Mouse (Mus musculus): ENCODE measurements around the gene Cyth1.

Gene Cyth1

DNA sequence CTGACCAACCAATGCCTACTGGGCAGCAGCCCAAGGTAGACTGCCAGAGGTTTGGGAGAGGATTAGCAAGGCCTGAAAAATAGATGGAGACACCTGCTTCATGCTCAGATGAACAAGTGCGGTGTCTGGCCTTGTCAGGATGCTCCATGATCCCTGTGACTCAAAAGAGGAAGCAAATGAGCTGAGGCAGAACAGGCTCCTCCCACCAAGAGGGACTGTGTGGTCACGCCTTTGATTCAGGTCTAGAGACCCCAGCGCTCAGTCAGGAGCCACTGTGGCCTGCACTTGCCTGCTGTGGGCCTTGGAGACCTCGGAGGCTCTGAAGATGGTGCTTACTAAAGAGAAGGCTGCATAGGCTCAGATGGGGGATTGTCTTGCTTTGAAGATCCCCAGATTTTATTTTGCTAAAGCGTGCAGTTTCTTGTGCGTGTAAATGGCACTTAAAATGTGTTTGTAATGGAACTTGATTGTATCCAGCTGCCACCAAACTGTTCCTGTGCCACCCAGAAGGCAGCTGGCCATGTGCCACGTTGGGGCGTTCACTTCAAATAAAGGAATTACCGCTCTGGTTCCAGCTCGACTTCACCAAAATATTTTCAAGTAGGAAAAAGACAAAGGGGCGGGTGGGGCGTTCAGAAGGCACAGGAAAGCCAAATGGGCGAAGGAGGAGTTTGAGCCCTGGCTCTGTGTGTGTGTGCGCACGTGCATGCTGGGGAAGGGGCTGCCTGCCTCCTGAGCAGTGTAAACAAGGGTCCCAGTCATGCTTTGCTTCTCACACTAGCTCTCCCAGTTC is 6.0 kb upstream of the Cyth1 start:
- in situ Hi-C loops (cut with MboI; ENCODE audit: low sequenced_read_pairs), result no loop called here

DNA sequence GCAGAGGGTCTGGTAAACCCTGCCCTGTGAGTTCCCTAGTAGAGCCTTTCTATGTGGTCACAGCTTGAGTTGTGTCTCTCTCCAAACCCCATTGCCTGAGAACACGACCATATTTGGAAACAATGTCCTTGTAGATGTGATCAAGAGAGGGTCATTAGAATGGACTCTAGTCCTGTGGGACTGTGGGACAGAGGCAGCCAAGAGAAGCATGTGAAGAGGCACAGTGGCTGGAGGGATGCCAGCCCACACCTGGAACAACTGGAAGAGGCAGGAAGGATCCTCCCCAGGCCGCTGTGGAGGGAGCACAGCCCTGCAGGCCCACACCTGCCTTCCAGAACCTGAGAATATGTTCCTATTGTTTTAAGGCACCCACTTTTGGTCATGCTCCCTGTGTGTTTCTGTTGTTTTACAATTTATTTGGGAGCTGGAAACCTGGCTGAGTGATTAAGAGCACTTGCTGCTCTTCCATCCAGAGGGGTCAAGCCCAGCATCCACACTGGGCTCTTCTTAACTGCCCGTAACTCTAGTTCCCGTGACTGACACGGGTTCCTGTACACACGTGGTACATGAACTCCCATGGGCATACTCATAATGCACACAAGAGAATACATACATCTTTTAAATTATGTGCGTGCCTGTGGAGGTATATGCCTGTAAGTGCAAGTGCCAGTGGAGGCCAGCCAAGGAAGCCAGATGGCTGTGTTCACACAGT is 5.2 kb upstream of the Cyth1 start:
- in situ Hi-C loops (cut with MboI; ENCODE audit: low sequenced_read_pairs), result no loop called here

DNA sequence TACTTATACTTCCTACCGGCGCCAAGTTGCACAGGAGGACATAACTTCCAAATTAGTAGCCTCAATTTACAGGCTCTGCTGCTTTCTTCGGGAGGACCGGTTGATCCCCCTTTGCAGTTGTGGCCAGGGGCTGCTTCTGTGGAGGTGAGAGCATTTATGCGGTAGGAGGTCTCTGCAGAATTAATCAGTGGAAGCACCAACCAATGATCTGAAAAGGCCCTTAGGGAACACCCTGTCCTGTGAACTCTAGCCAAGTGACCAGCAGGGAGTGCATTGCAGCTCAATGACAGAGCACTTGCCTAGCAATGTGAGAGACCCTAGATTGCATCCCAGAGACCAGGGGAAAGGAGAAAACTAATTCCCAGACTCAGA is 606 bp upstream of the Cyth1 start:
- in situ Hi-C loops (cut with MboI; ENCODE audit: low sequenced_read_pairs), result no loop called here

DNA sequence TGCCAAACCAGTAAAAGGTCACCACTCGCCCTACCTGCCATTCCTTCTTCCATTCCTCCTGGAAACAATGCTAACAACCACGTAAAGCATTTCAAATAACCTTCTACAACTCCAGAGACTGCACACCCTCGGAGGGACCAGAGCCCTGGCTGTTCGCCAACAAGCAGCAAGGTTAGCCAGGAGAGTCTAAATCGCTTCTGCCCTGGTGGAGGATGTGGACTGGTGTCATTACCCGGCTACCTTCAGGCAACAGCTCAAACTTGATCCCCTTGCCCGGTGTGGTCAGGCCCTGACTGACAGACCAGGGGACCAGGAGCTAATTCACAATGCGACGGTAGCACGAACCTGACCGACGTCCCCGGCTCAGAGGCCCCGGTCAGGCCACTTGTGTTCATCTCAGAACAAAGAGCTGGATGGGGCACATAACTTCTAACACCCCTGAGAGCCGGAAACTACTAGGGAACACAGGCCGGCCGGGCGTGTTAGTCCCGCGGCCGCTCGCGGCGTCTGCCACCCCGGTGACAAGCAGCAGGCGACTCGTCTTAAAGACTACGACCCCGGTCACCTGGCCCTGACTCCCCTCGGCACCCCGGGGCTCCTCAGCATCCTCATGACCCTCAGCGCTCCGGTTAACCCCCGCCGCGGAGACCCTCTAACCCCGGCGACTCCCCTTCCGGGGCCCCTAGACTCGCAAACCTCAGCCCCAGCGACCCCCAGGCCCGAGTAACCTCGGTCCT is 865 bp downstream of the Cyth1 start:
- in situ Hi-C loops (cut with MboI; ENCODE audit: low sequenced_read_pairs), result no loop called here

DNA sequence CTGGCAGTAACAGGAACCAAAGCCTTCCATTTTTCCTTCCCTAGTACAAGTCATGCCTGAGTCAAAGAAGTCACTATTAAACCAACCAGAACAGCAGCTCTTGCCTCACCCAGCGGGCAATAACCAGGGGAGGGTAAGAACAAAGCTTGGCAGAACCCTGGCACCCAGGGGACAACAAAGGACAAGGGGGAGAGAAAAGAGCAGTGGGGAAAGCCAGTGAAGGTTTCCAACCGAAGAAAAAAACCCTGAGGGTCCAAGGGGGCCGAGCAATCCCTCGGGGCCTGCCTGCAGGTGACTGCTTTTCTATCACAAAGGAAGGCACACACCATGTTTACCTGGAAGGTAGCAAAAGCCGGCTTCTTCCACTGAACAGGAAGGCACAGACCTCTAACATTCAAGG is 1.7 kb downstream of the Cyth1 start:
- in situ Hi-C loops (cut with MboI; ENCODE audit: low sequenced_read_pairs), result no loop called here

- in situ Hi-C loops (cut with MboI; ENCODE audit: low sequenced_read_pairs), result no loop called here
Observed at GRCm38 (mm10) chr11:118245130-118245529, 3.3 kb downstream of the Cyth1 start.

DNA sequence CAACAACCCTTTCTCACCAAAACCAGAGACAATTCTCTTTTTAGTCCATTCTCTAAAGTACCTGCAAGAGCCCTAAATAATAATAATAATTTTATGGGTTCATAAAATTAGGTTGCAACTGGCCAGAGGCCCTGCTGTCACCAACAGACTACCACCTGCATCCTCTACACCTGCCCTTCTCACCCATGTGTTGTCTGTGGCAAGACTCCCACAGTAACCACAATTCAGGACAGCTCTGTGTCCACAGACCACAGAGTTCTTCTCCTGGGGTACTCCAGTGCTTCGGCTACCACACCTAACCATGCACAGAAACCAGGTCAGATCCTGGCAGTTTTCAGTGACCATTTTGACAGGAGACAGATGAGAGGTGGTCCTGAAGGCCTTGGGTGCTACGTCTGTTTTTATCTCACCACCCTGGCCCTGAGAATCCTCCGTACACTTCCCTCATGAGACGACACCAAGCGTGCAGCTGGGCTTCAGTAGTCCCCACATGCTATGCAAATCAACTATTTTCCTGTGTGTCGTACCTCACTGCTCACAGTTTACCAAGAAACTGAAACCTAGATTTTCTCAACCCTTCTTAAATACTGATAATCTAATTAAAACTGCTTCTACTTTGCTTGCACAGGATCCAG is 4.6 kb downstream of the Cyth1 start:
- in situ Hi-C loops (cut with MboI; ENCODE audit: low sequenced_read_pairs), result no loop called here

DNA sequence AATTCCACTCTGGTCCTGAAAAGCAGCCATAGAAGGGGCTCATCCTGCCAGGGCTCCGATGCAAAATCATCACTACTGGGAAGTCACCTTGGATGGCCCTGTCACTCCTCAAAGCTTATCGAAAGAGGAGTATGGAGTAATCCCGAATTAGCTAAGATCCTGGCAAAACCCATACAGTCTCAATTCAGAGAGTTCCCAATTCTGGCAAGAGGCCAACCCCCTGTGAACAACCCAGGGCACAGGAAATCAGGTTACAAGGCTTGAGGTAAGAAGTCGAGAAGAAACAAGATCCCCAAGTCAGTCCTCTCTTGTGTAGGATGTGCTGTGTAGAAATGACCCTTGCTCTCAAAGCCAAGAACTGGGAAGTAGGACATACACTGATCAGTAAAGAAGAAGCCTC is 5.9 kb downstream of the Cyth1 start:
- in situ Hi-C loops (cut with MboI; ENCODE audit: low sequenced_read_pairs), result no loop called here

GRCm38 (mm10) chr11:118240388-118240787 is 8.0 kb downstream of the Cyth1 start:
- in situ Hi-C loops (cut with MboI; ENCODE audit: low sequenced_read_pairs), result no loop called here

GRCm38 (mm10) chr11:118239281-118240198 is 8.9 kb downstream of the Cyth1 start:
- in situ Hi-C loops (cut with MboI; ENCODE audit: low sequenced_read_pairs), result no loop called here

DNA sequence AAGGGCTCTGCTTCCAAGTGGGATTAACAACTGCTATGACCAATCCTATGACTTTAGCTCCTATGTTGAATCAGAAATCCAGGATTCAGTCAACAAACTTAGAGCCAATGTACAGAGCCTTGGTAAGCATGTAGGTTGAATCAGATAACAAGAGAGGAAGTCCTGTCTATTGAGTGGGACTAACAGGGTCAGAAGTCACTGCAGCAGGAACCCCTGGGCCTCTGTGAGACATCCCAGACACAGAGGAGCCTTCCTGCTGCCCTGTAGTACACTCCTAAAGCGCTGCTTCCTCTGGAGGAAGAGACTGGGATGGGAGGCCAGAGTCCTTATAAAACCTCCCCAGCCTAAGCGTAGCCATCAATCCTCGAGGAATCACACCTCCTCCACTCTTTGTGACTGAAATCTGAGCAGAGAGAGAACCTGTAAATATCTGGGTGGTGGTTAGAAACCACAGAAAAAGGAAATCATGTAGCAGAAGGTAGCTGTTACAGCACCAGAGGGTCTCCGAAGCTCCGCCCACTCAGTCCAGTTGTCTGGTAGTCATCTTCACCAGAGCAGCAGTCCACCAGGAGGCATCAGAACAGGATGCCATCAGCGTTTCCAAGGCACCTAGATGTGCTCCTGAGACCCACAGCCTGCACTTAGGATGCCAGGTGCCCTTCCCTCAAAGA is 11.7 kb downstream of the Cyth1 start:
- in situ Hi-C loops (cut with MboI; ENCODE audit: low sequenced_read_pairs), result no loop called here

GRCm38 (mm10) chr11:118234929-118235328 is 13.5 kb downstream of the Cyth1 start:
- in situ Hi-C loops (cut with MboI; ENCODE audit: low sequenced_read_pairs), result no loop called here

DNA sequence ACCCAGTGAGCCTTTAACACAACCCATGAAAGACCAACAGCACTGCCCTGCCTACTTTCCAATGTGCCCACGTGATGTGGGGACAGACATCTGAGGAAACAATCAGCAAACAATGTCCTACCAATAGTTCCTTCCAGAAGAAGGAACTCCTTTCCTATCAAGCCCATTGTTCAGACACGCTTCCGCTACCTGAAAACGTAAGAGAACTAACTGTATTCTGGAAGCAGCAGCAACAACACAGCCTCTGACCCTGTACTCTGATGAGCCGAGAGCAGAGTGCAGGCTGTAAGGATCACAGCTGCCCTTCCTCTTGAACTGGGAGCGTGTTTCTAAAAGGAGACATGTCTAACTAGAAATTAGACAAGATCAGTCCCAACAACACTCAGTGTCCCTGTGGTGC is 13.9 kb downstream of the Cyth1 start:
- in situ Hi-C loops (cut with MboI; ENCODE audit: low sequenced_read_pairs), result no loop called here

DNA sequence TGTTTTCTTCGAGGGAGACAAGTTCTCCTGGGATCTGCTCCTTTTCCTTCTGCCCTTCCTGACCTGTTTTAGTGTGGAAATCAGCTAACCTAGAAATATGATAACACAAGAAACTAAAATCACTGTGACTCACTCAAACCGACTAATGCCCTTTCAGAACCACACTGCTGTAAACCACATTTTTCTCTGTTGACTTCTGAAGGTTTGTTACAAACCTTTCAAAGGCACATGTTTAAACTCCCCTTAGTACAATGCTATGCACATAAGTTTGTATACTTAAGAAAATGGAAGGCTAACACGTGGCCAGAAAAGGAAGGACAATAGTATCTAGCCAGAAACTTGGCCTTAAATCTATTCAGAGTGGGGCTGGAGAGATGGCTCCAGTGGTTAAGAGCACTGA is 14.5 kb downstream of the Cyth1 start:
- in situ Hi-C loops (cut with MboI; ENCODE audit: low sequenced_read_pairs), result no loop called here

DNA sequence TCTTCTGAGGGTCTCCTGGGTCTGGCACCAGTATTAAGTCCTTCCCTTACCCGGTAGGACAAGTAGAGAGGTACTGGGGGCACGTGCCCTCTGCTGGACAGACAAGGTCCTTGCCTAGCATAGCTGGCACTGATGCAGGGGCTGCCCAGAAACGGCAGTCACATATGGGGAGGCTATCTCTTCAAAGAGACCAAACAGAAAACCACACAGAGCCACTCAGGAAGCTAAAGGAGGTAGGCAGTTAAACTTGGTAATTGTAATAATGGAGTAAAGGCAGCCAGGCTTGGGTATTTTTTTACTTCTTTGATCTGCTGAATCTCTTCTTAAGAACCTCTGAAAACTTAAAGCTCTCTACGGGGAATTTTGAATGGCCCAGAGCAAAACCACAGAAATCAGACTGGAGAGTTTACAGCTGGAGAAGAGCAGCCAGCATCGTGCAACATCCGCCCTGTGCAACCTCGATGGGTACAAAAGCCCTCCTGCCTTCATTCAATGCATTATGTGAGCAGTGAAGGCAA is 16.0 kb downstream of the Cyth1 start:
- in situ Hi-C loops (cut with MboI; ENCODE audit: low sequenced_read_pairs), result no loop called here

- in situ Hi-C loops (cut with MboI; ENCODE audit: low sequenced_read_pairs), result loop anchor here (10.0 kb wide), 1 partner anchor 125 kb away; no protein-coding TSS in a partner anchor
Observed at GRCm38 (mm10) chr11:118229941-118230340, 18.5 kb downstream of the Cyth1 start.

DNA sequence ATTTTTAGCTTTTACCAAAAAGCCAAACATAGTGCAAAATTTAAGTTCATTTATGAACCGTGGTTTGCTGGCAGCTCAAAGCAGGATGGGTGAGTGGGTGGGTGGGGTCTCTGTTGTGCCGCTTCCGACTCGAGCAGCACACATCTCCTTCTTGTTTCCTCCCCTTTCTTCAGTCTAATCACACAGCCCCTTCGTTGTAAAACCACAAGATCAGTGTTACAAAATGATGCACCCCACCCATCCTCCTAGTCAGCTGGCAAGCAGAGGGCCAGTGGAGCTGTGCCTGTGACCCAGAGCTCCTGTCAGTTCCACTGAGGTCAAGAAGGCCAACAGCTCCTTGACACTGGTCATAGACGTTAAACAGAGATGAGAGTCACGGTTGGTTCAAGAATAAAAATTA is 20.7 kb downstream of the Cyth1 start:
- in situ Hi-C loops (cut with MboI; ENCODE audit: low sequenced_read_pairs), result loop anchor here (10.0 kb wide), 1 partner anchor 123 kb away; no protein-coding TSS in a partner anchor

- in situ Hi-C loops (cut with MboI; ENCODE audit: low sequenced_read_pairs), result loop anchor here (10.0 kb wide), 1 partner anchor 122 kb away; no protein-coding TSS in a partner anchor
Observed at GRCm38 (mm10) chr11:118226850-118227249, 21.5 kb downstream of the Cyth1 start.

GRCm38 (mm10) chr11:118225862-118226261 is 22.5 kb downstream of the Cyth1 start:
- in situ Hi-C loops (cut with MboI; ENCODE audit: low sequenced_read_pairs), result loop anchor here (10.0 kb wide), 1 partner anchor 121 kb away; no protein-coding TSS in a partner anchor
